Mouse (Mus musculus) kidney, adult 2 months (tissue): ENCODE measurements at regions not wholly inside any gene's neighbourhood (a gene's known extent, or its start where the extent isn't known, plus 50 kb on each side); places are given as distances from the start of the nearest gene placed in this dataset.

Experiments
- CTCF ChIP-seq: fragments of 200-500 bp; conservative IDR thresholded peaks from 2 replicates; pipeline ENCODE4 v1.5.1; 2011; ENCODE audit warnings: low read depth, mild to moderate bottlenecking, control low read depth, low read length, moderate library complexity, mixed read lengths; ENCODE audit not compliant: insufficient read depth, insufficient read length
- POLR2A ChIP-seq: fragments of 200-500 bp; IDR thresholded peaks from one replicate; pipeline ENCODE4 v1.6.1; 2011; ENCODE audit warnings: low read depth, low read length, control low read depth

DNA sequence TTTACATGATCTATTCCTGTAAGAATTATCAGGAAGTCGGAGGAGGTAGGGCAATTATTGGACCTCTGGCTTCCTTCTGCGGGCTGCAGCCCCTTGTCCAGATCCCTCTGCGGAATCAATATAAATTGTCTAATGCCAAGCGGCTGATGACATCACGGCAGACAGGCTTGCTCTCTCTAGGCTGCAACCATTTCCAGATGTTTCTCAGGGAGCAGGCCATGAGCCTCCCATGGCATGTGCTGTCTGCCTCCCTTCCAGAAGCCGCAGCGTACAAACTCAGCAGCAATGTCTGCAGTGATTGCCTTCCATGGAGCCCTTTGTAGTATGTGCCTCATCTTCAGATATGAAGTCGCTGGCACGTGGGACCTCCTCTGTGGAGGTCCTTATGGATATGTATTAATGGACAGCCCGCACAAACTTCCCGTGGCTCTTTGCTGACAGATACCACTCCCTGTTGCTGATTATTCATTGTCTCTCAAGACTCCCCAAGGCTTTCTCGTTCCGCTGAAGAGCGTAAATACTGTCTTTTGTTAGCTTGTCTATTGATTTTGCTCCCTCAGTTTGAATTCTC, 72.4 kb upstream of the Stmnd1 start:
- TF ChIP-seq POLR2A (no peak), CTCF (no peak)
